Mouse (Mus musculus): ENCODE results near the gene Camk2d. TPM values are rescaled to one million over a fixed set of nuclear protein-coding genes. Genes with fewer than 3 reads are reported as not detected.

The Camk2d gene
- polyA plus RNA-seq, 1 experiment: 43.4 TPM

- WGBS: 36% methylated on average over 14 of the region's 14 CpGs
- Histone ChIP-seq H3K27me3 (ENCODE audit: control insufficient read depth, insufficient read depth, low read length) (no peaks in the 10 kb centered on the region), H3K4me3 (ENCODE audit: extremely low read depth, insufficient read depth, insufficient read length) (no peak overlapping the region), H3K27ac (ENCODE audit: insufficient read depth, low read length) (peak overlapping the region; percentile 81), H3K36me3 (ENCODE audit: control insufficient read depth, insufficient read depth, low read length) (peaks cover 7% of the 10 kb centered on the region), H3K4me1 (ENCODE audit: control insufficient read depth, insufficient read depth, insufficient read length) (peaks cover 34% of the 10 kb centered on the region; the same call in 1 of the 2 replicates)
- DNase-seq (ENCODE audit: low read depth in 1 of 2, low spot score in 2 of 2): no peak
- no peak for TF ChIP-seq POLR2A (IDR thresholded peaks at IDR 0.05; ENCODE audit: low read depth, low read length)
- no peak for TF ChIP-seq CTCF (IDR thresholded peaks at IDR 0.05; ENCODE audit: extremely low read depth, insufficient read depth, insufficient read length, insufficient replicate concordance)
Measured at GRCm38 (mm10) chr3:126609795-126610451, 13.8 kb downstream of the Camk2d start.

GRCm38 (mm10) chr3:126611624-126612023, 15.5 kb downstream of the Camk2d start:
- Histone ChIP-seq H3K27ac (ENCODE audit: insufficient read depth, low read length) (peak overlapping the region; percentile 75), H3K27me3 (ENCODE audit: control insufficient read depth, insufficient read depth, low read length) (no peaks in the 10 kb centered on the region), H3K4me1 (ENCODE audit: control insufficient read depth, insufficient read depth, insufficient read length) (peaks cover 34% of the 10 kb centered on the region; the same call in 1 of the 2 replicates), H3K4me3 (ENCODE audit: extremely low read depth, insufficient read depth, insufficient read length) (no peak overlapping the region), H3K36me3 (ENCODE audit: control insufficient read depth, insufficient read depth, low read length) (peaks cover 3% of the 10 kb centered on the region)
- 16% methylated on average over 7 of the region's 7 CpGs for WGBS
- DNase-seq (ENCODE audit: low read depth in 1 of 2, low spot score in 2 of 2): no peak
- TF ChIP-seq CTCF (IDR thresholded peaks at IDR 0.05; ENCODE audit: extremely low read depth, insufficient read depth, insufficient read length, insufficient replicate concordance) (no peak), POLR2A (IDR thresholded peaks at IDR 0.05; ENCODE audit: low read depth, low read length) (no peak)

DNA sequence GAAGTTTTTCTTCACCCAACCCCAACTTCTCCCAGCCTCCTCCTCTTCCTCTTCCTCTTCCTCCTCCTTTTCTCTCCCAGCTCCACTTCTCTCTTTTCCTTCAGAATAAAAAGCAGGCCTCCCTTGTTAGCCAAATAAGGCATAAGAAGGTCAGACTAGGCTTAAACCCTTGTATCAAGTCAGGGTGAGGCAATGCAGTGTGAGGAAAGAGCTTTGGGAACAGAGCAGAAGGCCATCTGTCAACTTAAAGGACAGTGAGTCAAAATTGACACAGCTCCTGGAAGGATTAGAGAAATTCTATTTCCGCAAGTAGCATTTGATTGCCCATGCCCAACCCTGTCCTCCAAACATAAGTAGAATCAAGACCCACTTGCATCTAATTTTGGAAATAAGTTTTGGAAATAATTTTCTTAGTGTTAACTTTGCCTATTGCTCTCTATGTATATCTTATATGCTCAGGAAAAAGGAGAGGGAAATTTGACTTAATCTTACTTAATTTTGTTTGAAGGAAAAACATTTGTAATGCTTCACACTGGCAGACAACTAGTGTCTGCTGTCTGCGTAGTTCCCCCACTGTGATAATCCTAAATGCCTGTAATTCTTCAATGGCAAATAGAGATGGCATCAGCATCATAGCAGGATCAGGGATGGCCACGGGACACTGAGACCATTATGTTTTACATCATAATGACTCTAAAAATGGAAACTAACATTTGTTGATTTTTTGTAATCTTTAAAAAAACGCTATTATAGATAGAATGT, 16.8 kb downstream of the Camk2d start:
- H3K4me3 ChIP-seq (ENCODE audit: extremely low read depth, insufficient read depth, insufficient read length): no peak overlapping the region
- peak overlapping the region; percentile 71 for H3K27ac ChIP-seq (ENCODE audit: insufficient read depth, low read length)
- no peaks in the 10 kb centered on the region for H3K27me3 ChIP-seq (ENCODE audit: control insufficient read depth, insufficient read depth, low read length)
- H3K36me3 ChIP-seq (ENCODE audit: control insufficient read depth, insufficient read depth, low read length): 0 out of 2 replicates have a peak, but pooled peaks cover 1% of the 10 kb centered on the region
- H3K4me1 ChIP-seq (ENCODE audit: control insufficient read depth, insufficient read depth, insufficient read length): peaks cover 34% of the 10 kb centered on the region; the same call in 1 of the 2 replicates
- DNase-seq (ENCODE audit: low read depth in 1 of 2, low spot score in 2 of 2): no peak
- 50% methylated on average over 4 of the region's 4 CpGs for WGBS
- TF ChIP-seq CTCF (IDR thresholded peaks at IDR 0.05; ENCODE audit: extremely low read depth, insufficient read depth, insufficient read length, insufficient replicate concordance): no peak

GRCm38 (mm10) chr3:126613510-126614128, 17.5 kb downstream of the Camk2d start:
- H3K4me3 ChIP-seq (ENCODE audit: extremely low read depth, insufficient read depth, insufficient read length): peak overlapping the region; percentile 44; the same call in 1 of the 2 replicates
- peaks cover 34% of the 10 kb centered on the region; the same call in 1 of the 2 replicates for H3K4me1 ChIP-seq (ENCODE audit: control insufficient read depth, insufficient read depth, insufficient read length)
- TF ChIP-seq CTCF (IDR thresholded peaks at IDR 0.05; ENCODE audit: extremely low read depth, insufficient read depth, insufficient read length, insufficient replicate concordance) (no peak), POLR2A (IDR thresholded peaks at IDR 0.05; ENCODE audit: low read depth, low read length) (no peak)
- DNase-seq (ENCODE audit: low read depth in 1 of 2, low spot score in 2 of 2): no peak
- H3K27me3 ChIP-seq (ENCODE audit: control insufficient read depth, insufficient read depth, low read length): no peaks in the 10 kb centered on the region
- 22% methylated on average over 11 of the region's 11 CpGs for WGBS
- H3K36me3 ChIP-seq (ENCODE audit: control insufficient read depth, insufficient read depth, low read length): 0 out of 2 replicates have a peak, but pooled peaks cover 1% of the 10 kb centered on the region
- H3K27ac ChIP-seq (ENCODE audit: insufficient read depth, low read length): peak overlapping the region; percentile 84

DNA sequence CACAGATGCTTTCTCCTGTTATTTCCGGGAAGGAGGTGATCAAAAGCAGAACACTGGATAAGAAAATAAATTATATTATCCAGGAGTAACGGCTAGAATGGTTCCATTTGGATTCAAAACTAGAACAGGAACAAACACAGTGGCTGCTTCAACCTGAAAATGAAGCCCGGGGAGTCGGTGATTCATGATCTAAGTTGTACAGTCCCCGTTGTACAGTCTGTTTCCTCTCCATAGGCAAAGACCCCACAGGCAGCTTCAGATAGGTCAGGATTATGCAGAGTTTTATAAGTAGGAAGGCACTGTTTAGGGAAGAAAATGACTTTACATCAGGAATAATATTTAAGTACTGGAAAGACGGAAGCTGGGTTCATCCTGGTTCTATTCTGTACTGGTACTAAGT, 19.2 kb downstream of the Camk2d start:
- H3K4me3 ChIP-seq (ENCODE audit: extremely low read depth, insufficient read depth, insufficient read length): no peak overlapping the region
- 75% methylated on average over 6 of the region's 6 CpGs for WGBS
- no peak for DNase-seq (ENCODE audit: low read depth in 1 of 2, low spot score in 2 of 2)

GRCm38 (mm10) chr3:126620152-126620551, 24.1 kb downstream of the Camk2d start:
- no peak overlapping the region for H3K27ac ChIP-seq (ENCODE audit: insufficient read depth, low read length)
- WGBS: 77% methylated on average over 6 of the region's 6 CpGs
- 0 out of 2 replicates have a peak, but pooled peaks cover 1% of the 10 kb centered on the region for H3K36me3 ChIP-seq (ENCODE audit: control insufficient read depth, insufficient read depth, low read length)
- H3K4me3 ChIP-seq (ENCODE audit: extremely low read depth, insufficient read depth, insufficient read length): no peak overlapping the region
- no peak for TF ChIP-seq CTCF (IDR thresholded peaks at IDR 0.05; ENCODE audit: extremely low read depth, insufficient read depth, insufficient read length, insufficient replicate concordance)
- no peak for TF ChIP-seq POLR2A (IDR thresholded peaks at IDR 0.05; ENCODE audit: low read depth, low read length)
- H3K4me1 ChIP-seq (ENCODE audit: control insufficient read depth, insufficient read depth, insufficient read length): no peaks in the 10 kb centered on the region
- no peaks in the 10 kb centered on the region for H3K27me3 ChIP-seq (ENCODE audit: control insufficient read depth, insufficient read depth, low read length)
- no peak for DNase-seq (ENCODE audit: low read depth in 1 of 2, low spot score in 2 of 2)

More for the DNA sequence above, 19.2 kb downstream of the Camk2d start:
- Histone ChIP-seq H3K4me1 (ENCODE audit: control insufficient read depth, insufficient read depth, insufficient read length) (peaks cover 22% of the 10 kb centered on the region; the same call in 1 of the 2 replicates), H3K27me3 (ENCODE audit: control insufficient read depth, insufficient read depth, low read length) (no peaks in the 10 kb centered on the region), H3K27ac (ENCODE audit: insufficient read depth, low read length) (no peak overlapping the region), H3K36me3 (ENCODE audit: control insufficient read depth, insufficient read depth, low read length) (0 out of 2 replicates have a peak, but pooled peaks cover 1% of the 10 kb centered on the region)
- TF ChIP-seq CTCF (IDR thresholded peaks at IDR 0.05; ENCODE audit: extremely low read depth, insufficient read depth, insufficient read length, insufficient replicate concordance) (no peak), POLR2A (IDR thresholded peaks at IDR 0.05; ENCODE audit: low read depth, low read length) (no peak)

All from spleen, adult 2 months (tissue).